25 mouse cellular contexts compared by ENCODE assay signal in genomic region chr6:71949721-71950120, GRCm38 (mm10). TPM values are rescaled to one million over a fixed set of nuclear protein-coding genes. Genes with fewer than 3 reads are reported as not detected.
DNase-seq lines count a peak whose midpoint lies in the region; ATAC-seq and TF ChIP-seq lines count a peak whose summit lies in the region.
"Had no signal": no experiment of that assay in that cellular context is flagged by ENCODE, and none has a peak within 500 bp of the region (broad histone marks: within the 10 kb centered on the region; RNA-seq: fewer than 3 reads in every experiment).

No protein-coding gene starts in this region.

- no peak overlapping the region for H3K9ac ChIP-seq in heart, adult 2 months (ENCODE audit: low read depth, low read length)
- no peak overlapping the region for H3K9ac ChIP-seq in heart, embryonic 11.5 days (ENCODE audit: low read depth, low read length)
- no peak overlapping the region for H3K9ac ChIP-seq in kidney, embryonic 16.5 days (replicated peaks; ENCODE audit: low read length)
- no peak overlapping the region for H3K9ac ChIP-seq in forebrain, embryonic 16.5 days (replicated peaks; ENCODE audit: low read depth, low read length)
- H3K9ac ChIP-seq: forebrain, embryonic 12.5 days; heart, embryonic 13.5 days; hindbrain, embryonic 12.5 days; lung, embryonic 14.5 days; neural tube, embryonic 12.5 days had no signal

- H3K79me2 ChIP-seq in heart, adult 2 months (replicated peaks; ENCODE audit: control insufficient read depth, insufficient read depth, low read length): no peaks in the 10 kb centered on the region

- no peak for TF ChIP-seq CTCF in heart, adult 2 months (IDR thresholded peaks at IDR 0.05)
- TF ChIP-seq CTCF in bone marrow macrophage, adult 2 months (IDR thresholded peaks at IDR 0.05; ENCODE audit: low read depth, low read length): no peak

- no peak for ATAC-seq in heart, embryonic 11.5 days (replicated peaks; ENCODE audit: insufficient number of reproducible peaks, low FRiP score, low TSS enrichment)
- ATAC-seq in kidney, embryonic 16.5 days (ENCODE audit: low FRiP score, low TSS enrichment): peak; percentile 59
- no peak for ATAC-seq in forebrain, embryonic 16.5 days
- ATAC-seq: CD4-positive, CD25-positive, alpha-beta regulatory T cell, adult 4 months; inflammation-experienced regulatory T-cells, adult 6 months had no signal

- no peak overlapping the region for H3K4me3 ChIP-seq in heart, adult 2 months
- H3K4me3 ChIP-seq in heart, embryonic 11.5 days (ENCODE audit: low read depth, low read length): no peak overlapping the region
- no peak overlapping the region for H3K4me3 ChIP-seq in bone marrow macrophage, adult 2 months (ENCODE audit: insufficient read depth, low read length)
- H3K4me3 ChIP-seq in kidney, embryonic 16.5 days (ENCODE audit: low read length): no peak overlapping the region
- H3K4me3 ChIP-seq in forebrain, embryonic 16.5 days (replicated peaks; ENCODE audit: low read length): no peak overlapping the region
- H3K4me3 ChIP-seq: forebrain, embryonic 12.5 days; heart, embryonic 13.5 days; hindbrain, embryonic 12.5 days; layer of hippocampus, adult 2 months; neural tube, embryonic 12.5 days had no signal

- peaks cover 14% of the 10 kb centered on the region for H3K4me1 ChIP-seq in heart, adult 2 months (ENCODE audit: control insufficient read depth, insufficient read depth, low read length)
- no peaks in the 10 kb centered on the region for H3K4me1 ChIP-seq in heart, embryonic 11.5 days (ENCODE audit: control insufficient read depth, insufficient read depth, low read length)
- peaks cover 42% of the 10 kb centered on the region for H3K4me1 ChIP-seq in bone marrow macrophage, adult 2 months (ENCODE audit: control insufficient read depth, insufficient read depth, low read length)
- H3K4me1 ChIP-seq in kidney, embryonic 16.5 days (ENCODE audit: insufficient read depth, low read length): no peaks in the 10 kb centered on the region
- H3K4me1 ChIP-seq in forebrain, embryonic 16.5 days (replicated peaks; ENCODE audit: control insufficient read depth, insufficient read depth, low read length): no peaks in the 10 kb centered on the region
- H3K4me1 ChIP-seq: forebrain, embryonic 12.5 days; hindbrain, embryonic 12.5 days; neural tube, embryonic 12.5 days had no signal

- peaks cover 11% of the 10 kb centered on the region for H3K36me3 ChIP-seq in heart, adult 2 months (ENCODE audit: control insufficient read depth, insufficient read depth, low read length)
- peaks cover 26% of the 10 kb centered on the region for H3K36me3 ChIP-seq in heart, embryonic 11.5 days (ENCODE audit: control insufficient read depth, insufficient read depth, low read length)
- H3K36me3 ChIP-seq in kidney, embryonic 16.5 days (ENCODE audit: insufficient read depth, low read length): peaks cover 45% of the 10 kb centered on the region
- H3K36me3 ChIP-seq in forebrain, embryonic 16.5 days (ENCODE audit: control insufficient read depth, insufficient read depth): peaks cover 2% of the 10 kb centered on the region

- DNase-seq in adrenal gland, adult (ENCODE audit: inconsistent age in 2 of 2, low spot score in 1 of 2): peak; percentile 36 to 80
- no peak for DNase-seq in adrenal gland, adult 8-10 months
- peak in 1 of 2 experiments; percentile 30 for DNase-seq in heart, adult 2 months
- no peak for DNase-seq in embryo, embryonic 9.5 days (ENCODE audit: extremely low spot score)
- DNase-seq: cerebellum, postnatal 10 days; embryo, embryonic 11 days; left cerebral cortex, postnatal 4 days; lung, embryonic 14.5 days; lung, postnatal 4 days; right cerebral cortex, postnatal 14 days had no signal

- peak overlapping the region; percentile 34 for H3K27ac ChIP-seq in heart, adult 2 months
- no peak overlapping the region for H3K27ac ChIP-seq in heart, embryonic 11.5 days (ENCODE audit: low read depth, low read length)
- peak overlapping the region; percentile 86 for H3K27ac ChIP-seq in bone marrow macrophage, adult 2 months (ENCODE audit: insufficient read depth, low read depth, low read length)
- H3K27ac ChIP-seq in kidney, embryonic 16.5 days (ENCODE audit: low read length): no peak overlapping the region
- no peak overlapping the region for H3K27ac ChIP-seq in forebrain, embryonic 16.5 days (ENCODE audit: low read length)
- H3K27ac ChIP-seq: forebrain, embryonic 12.5 days; heart, embryonic 13.5 days; hindbrain, embryonic 12.5 days; layer of hippocampus, adult 2 months; neural tube, embryonic 12.5 days; stomach, postnatal 0 days had no signal

- no peaks in the 10 kb centered on the region for H3K27me3 ChIP-seq in heart, adult 2 months (ENCODE audit: control insufficient read depth, insufficient read depth, low read length)
- no peaks in the 10 kb centered on the region for H3K27me3 ChIP-seq in heart, embryonic 11.5 days (ENCODE audit: control insufficient read depth, insufficient read depth, low read length)
- no peaks in the 10 kb centered on the region for H3K27me3 ChIP-seq in kidney, embryonic 16.5 days (ENCODE audit: insufficient read depth, low read length)
- H3K27me3 ChIP-seq in forebrain, embryonic 16.5 days (replicated peaks; ENCODE audit: control insufficient read depth, insufficient read depth, low read length): no peaks in the 10 kb centered on the region
- H3K27me3 ChIP-seq: forebrain, embryonic 12.5 days; heart, embryonic 13.5 days; hindbrain, embryonic 12.5 days; neural tube, embryonic 12.5 days had no signal

- peak; percentile 75; the same call in 1 of the 2 replicates for TF ChIP-seq EP300 in heart, adult 2 months (IDR thresholded peaks at IDR 0.05; ENCODE audit: insufficient read depth, low read depth, low read length)

- no peaks in the 10 kb centered on the region for H3K9me3 ChIP-seq in heart, embryonic 11.5 days (replicated peaks; ENCODE audit: control insufficient read depth, low read length)
- H3K9me3 ChIP-seq in kidney, embryonic 16.5 days (ENCODE audit: low read length): no peaks in the 10 kb centered on the region
- no peaks in the 10 kb centered on the region for H3K9me3 ChIP-seq in forebrain, embryonic 16.5 days (ENCODE audit: control insufficient read depth, low read length)
- H3K9me3 ChIP-seq: forebrain, embryonic 12.5 days; G1E; heart, embryonic 13.5 days; hindbrain, embryonic 12.5 days; neural tube, embryonic 12.5 days had no signal

- intact Hi-C loops in heart, adult 2 months (cut with DNase I): loop anchor here (2.0 kb wide), 1 partner anchor 147 kb away; the partner anchor contains the start of gene St3gal5

- TF ChIP-seq POLR2A in heart, adult 2 months (IDR thresholded peaks at IDR 0.05; ENCODE audit: insufficient read depth, low read depth, low read length): peak; percentile 31; the same call in 1 of the 2 replicates
- TF ChIP-seq POLR2A in bone marrow macrophage, adult 2 months (IDR thresholded peaks at IDR 0.05; ENCODE audit: borderline replicate concordance, low read depth, low read length): no peak

- no peak overlapping the region for H3K4me2 ChIP-seq in heart, embryonic 11.5 days
- no peak overlapping the region for H3K4me2 ChIP-seq in kidney, embryonic 16.5 days (replicated peaks; ENCODE audit: low read depth, low read length)
- H3K4me2 ChIP-seq in forebrain, embryonic 16.5 days (ENCODE audit: low read length): no peak overlapping the region
- H3K4me2 ChIP-seq: forebrain, embryonic 12.5 days; heart, embryonic 13.5 days; hindbrain, embryonic 12.5 days; liver, embryonic 11.5 days; lung, embryonic 14.5 days; midbrain, embryonic 11.5 days; neural tube, embryonic 12.5 days had no signal

- WGBS in heart, adult 2 months: 39% methylated on average over 3 of the region's 3 CpGs
- 89% methylated on average over 3 of the region's 3 CpGs for WGBS in heart, embryonic 11.5 days (ENCODE audit: insufficient replicate concordance)
- WGBS in kidney, embryonic 16.5 days: 46% methylated on average over 3 of the region's 3 CpGs
- 88% methylated on average over 3 of the region's 3 CpGs for WGBS in forebrain, embryonic 16.5 days

RNA-seq across cellular contexts. Expression of gene Polr1a, which starts 40.9 kb away (rescaled TPM):
- total RNA-seq in adrenal gland, adult 8-10 months (2022): 100 to 1,000 TPM in 1 of 4 experiments, 10 to 100 TPM in 3; 66.4 to 108 (median 85.9) TPM
- total RNA-seq in heart, adult 2 months (2021): 10 to 100 TPM; 41.6 to 46.2 TPM
- polyA plus RNA-seq in heart, adult 2 months (2012; rRNA removed): 16.1 and 21.7 TPM in 2 replicates
- polyA plus RNA-seq in heart, embryonic 11.5 days (2014; fragmentation: Nextera tagmentation; extraction: Ambion mirVana): 21.4 and 24.2 TPM in 2 replicates
- polyA plus RNA-seq in bone marrow macrophage, adult 2 months (2012; ENCODE audit: insufficient read depth, insufficient read length, missing spikeins): 6.2 and 7.9 TPM in 2 replicates
- 35.6 and 38.3 TPM in 2 replicates for polyA plus RNA-seq in kidney, embryonic 16.5 days (2015; fragmentation: Nextera tagmentation; extraction: Ambion mirVana)
- polyA plus RNA-seq in forebrain, embryonic 16.5 days (2015; fragmentation: Nextera tagmentation; extraction: Ambion mirVana): 20.1 and 21.2 TPM in 2 replicates

RNA-seq across cellular contexts. Expression of gene Ptcd3, which starts 41.2 kb away (rescaled TPM):
- 100 to 1,000 TPM in 2 of 4 experiments, 10 to 100 TPM in 2; 90.8 to 118 (median 104) TPM for total RNA-seq in adrenal gland, adult 8-10 months (2022)
- 100 to 1,000 TPM; 112 to 118 TPM for total RNA-seq in heart, adult 2 months (2021)
- polyA plus RNA-seq in heart, adult 2 months (2012; rRNA removed): 41.9 and 79.8 TPM in 2 replicates
- 117 and 121 TPM in 2 replicates for polyA plus RNA-seq in heart, embryonic 11.5 days (2014; fragmentation: Nextera tagmentation; extraction: Ambion mirVana)
- 29.0 and 30.2 TPM in 2 replicates for polyA plus RNA-seq in bone marrow macrophage, adult 2 months (2012; ENCODE audit: insufficient read depth, insufficient read length, missing spikeins)
- 107 and 109 TPM in 2 replicates for polyA plus RNA-seq in kidney, embryonic 16.5 days (2015; fragmentation: Nextera tagmentation; extraction: Ambion mirVana)
- polyA plus RNA-seq in forebrain, embryonic 16.5 days (2015; fragmentation: Nextera tagmentation; extraction: Ambion mirVana): 102 and 104 TPM in 2 replicates

Comparison
In these comparisons a context has a peak if more than half of its experiments do, and no peak if none do; other contexts are left out.
1. DNase-seq: peak in adrenal gland, adult (2 of 2); none in adrenal gland, adult 8-10 months (single experiment) and embryo, embryonic 9.5 days (single experiment).
2. H3K27ac ChIP-seq: peak in heart, adult 2 months (single experiment) and bone marrow macrophage, adult 2 months (single experiment); none in heart, embryonic 11.5 days (single experiment), kidney, embryonic 16.5 days (single experiment) and forebrain, embryonic 16.5 days (single experiment).